Mouse (Mus musculus): Measurements from ENCODE around the gene Tln1. TPM values are rescaled to one million over a fixed set of nuclear protein-coding genes. Genes with fewer than 3 reads are reported as not detected.
A peak's percentile ranks its signal among the peaks of the same experiment; 100 is the strongest.

Tln1 gene
- polyA plus RNA-seq, 1 experiment from 2014 or later: 60.4 TPM

DNA sequence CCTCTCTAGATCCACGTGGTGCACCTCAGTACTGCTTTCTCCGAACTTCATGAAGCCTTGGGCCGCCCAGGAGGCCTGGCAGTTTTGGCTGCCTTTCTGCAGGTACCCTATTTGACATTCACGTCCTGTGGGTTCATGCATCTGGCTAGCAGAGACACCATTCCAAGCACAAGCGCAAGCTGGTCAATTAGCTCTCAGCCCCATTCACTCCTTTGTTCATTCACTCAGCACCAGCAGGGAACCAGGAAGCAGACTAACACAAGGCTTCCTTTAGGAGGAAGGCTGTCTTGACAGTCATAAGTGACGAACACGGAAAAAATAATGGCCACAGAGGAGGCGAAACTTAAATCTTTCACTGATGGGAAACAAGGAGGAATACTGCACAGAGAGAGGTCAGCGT, 53.4 kb downstream of the Tln1 start:
- Histone ChIP-seq H3K4me3 (ENCODE audit: low read depth, low read length) (no peak overlapping the region), H3K36me3 (ENCODE audit: control insufficient read depth, insufficient read depth, low read length) (no peaks in the 10 kb centered on the region), H3K9me3 (ENCODE audit: control insufficient read depth, low read length) (no peaks in the 10 kb centered on the region), H3K9ac (ENCODE audit: low read depth, low read length) (no peak overlapping the region), H3K4me2 (replicated peaks; ENCODE audit: low read depth, low read length) (peak overlapping the region; percentile 48; the same call in 1 of the 2 replicates), H3K4me1 (replicated peaks; ENCODE audit: control insufficient read depth, insufficient read depth, low read length) (0 out of 2 replicates have a peak, but pooled peaks cover 4% of the 10 kb centered on the region), H3K27me3 (ENCODE audit: control insufficient read depth, insufficient read depth, low read length) (peaks cover 4% of the 10 kb centered on the region; the same call in 1 of the 2 replicates), H3K27ac (ENCODE audit: low read depth, low read length) (no peak overlapping the region)
- ATAC-seq (ENCODE audit: low FRiP score) (no peak), DNase-seq (ENCODE audit: low spot score) (no peak)
- WGBS: 23% methylated on average over 9 of the region's 9 CpGs

DNA sequence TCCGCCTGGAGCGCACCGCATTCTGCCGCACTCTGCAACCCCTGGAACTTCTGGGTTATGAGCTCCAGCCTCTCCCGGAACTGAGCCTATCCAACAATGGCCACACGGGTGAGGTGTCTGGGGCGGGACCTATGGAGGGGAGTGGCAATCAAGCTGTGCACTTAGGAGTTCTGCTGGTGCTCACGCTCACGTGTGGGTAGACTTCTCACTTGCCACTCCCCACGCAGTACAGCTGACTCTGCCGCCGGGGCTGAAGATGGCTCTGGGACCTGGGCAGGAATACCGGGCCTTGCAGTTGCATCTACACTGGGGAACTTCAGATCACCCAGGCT, 53.9 kb downstream of the Tln1 start:
- peak; percentile 45 for DNase-seq (ENCODE audit: low spot score)
- H3K27me3 ChIP-seq (ENCODE audit: control insufficient read depth, insufficient read depth, low read length): peaks cover 4% of the 10 kb centered on the region; the same call in 1 of the 2 replicates
- 10% methylated on average over 13 of the region's 13 CpGs for WGBS
- H3K4me2 ChIP-seq (replicated peaks; ENCODE audit: low read depth, low read length): peak overlapping the region; percentile 48
- H3K27ac ChIP-seq (ENCODE audit: low read depth, low read length): no peak overlapping the region
- H3K4me1 ChIP-seq (replicated peaks; ENCODE audit: control insufficient read depth, insufficient read depth, low read length): 0 out of 2 replicates have a peak, but pooled peaks cover 4% of the 10 kb centered on the region
- H3K4me3 ChIP-seq (ENCODE audit: low read depth, low read length): peak overlapping the region; percentile 19
- H3K36me3 ChIP-seq (ENCODE audit: control insufficient read depth, insufficient read depth, low read length): no peaks in the 10 kb centered on the region
- peak; percentile 43; the same call in 1 of the 2 replicates for ATAC-seq (ENCODE audit: low FRiP score)
- no peaks in the 10 kb centered on the region for H3K9me3 ChIP-seq (ENCODE audit: control insufficient read depth, low read length)
- H3K9ac ChIP-seq (ENCODE audit: low read depth, low read length): peak overlapping the region; percentile 44; the same call in 1 of the 2 replicates

DNA sequence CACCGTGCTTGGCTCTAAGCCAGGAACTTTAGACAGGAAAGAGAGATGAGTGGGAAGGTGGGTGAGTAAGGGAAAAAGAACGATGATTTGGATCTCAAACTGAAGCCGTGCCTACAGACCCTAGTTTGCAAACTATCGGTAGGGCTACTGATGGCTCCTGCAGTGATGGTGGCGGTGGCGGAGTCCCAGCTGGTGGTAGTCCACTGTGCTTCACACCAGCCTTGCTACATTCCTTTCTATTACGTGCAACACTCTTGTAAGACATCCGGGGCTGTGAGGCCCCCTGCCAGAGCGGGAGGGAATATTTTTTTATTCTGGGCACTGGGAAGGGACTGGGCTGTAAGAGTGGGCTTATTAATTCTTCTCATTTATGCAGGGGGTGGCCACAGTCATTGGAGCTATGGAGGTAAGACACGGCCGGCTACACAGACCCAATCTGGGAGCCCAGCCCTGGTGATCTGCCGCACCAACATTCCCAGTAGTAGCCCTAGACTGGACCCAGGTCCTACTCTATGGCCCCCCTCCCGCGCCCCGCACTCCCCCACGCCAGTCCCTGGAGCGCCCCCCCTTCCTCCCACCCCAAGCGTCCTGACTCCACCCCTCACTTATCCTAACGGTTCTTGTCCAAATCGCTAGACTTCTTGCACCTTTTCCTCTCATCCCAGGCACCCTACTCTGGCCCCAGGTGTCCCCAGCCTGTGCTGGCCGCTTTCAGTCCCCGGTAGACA, 54.4 kb downstream of the Tln1 start:
- peak overlapping the region; percentile 48 for H3K4me2 ChIP-seq (replicated peaks; ENCODE audit: low read depth, low read length)
- H3K27me3 ChIP-seq (ENCODE audit: control insufficient read depth, insufficient read depth, low read length): peaks cover 4% of the 10 kb centered on the region; the same call in 1 of the 2 replicates
- no peaks in the 10 kb centered on the region for H3K36me3 ChIP-seq (ENCODE audit: control insufficient read depth, insufficient read depth, low read length)
- 0 out of 2 replicates have a peak, but pooled peaks cover 4% of the 10 kb centered on the region for H3K4me1 ChIP-seq (replicated peaks; ENCODE audit: control insufficient read depth, insufficient read depth, low read length)
- H3K4me3 ChIP-seq (ENCODE audit: low read depth, low read length): peak overlapping the region; percentile 19
- no peaks in the 10 kb centered on the region for H3K9me3 ChIP-seq (ENCODE audit: control insufficient read depth, low read length)
- WGBS: 9% methylated on average over 21 of the region's 22 CpGs
- ATAC-seq (ENCODE audit: low FRiP score): peak; percentile 27; the same call in 1 of the 2 replicates
- no peak for DNase-seq (ENCODE audit: low spot score)
- H3K9ac ChIP-seq (ENCODE audit: low read depth, low read length): peak overlapping the region; percentile 44; the same call in 1 of the 2 replicates
- no peak overlapping the region for H3K27ac ChIP-seq (ENCODE audit: low read depth, low read length)

DNA sequence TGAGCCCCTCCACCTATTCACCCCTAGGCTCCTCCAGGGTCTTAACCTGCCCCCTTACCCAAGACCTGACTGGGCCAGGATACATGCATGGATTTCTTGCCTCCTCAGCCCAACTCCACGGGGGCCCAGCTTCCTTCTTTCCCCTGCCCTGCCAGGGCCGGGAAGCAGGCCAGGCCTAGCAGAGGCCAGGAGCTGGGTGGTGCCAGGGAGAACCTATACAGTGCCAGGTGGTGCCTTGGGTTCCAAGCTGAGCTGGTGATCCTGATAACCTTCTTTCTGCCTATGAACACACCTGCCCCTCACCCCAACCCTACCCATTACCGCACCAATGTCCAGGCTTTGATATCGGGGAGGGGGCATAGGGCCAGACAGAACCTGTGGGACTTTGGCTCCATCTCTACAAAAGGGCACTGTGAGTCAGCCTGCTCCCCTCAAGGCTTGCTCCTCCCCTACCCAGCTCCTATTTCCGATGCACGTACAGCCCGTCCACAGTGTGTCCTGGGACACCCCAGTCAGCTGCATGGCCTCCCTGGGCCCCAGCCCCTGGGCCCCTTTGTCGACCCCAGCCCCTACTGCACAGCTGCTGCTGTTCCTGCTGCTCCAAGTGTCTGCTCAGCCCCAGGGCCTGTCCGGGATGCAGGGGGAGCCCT, 55.8 kb downstream of the Tln1 start, which contains the start of gene Car9:
Gene Car9, plus strand, starts transcription at position 431 of the 650 bp plus-strand sequence.
- ATAC-seq (ENCODE audit: low FRiP score): no peak
- Histone ChIP-seq H3K4me2 (replicated peaks; ENCODE audit: low read depth, low read length) (no peak within 1 kb of the TSS), H3K27me3 (ENCODE audit: control insufficient read depth, insufficient read depth, low read length) (peaks cover 4% of the 10 kb centered on the region; the same call in 1 of the 2 replicates)

DNA sequence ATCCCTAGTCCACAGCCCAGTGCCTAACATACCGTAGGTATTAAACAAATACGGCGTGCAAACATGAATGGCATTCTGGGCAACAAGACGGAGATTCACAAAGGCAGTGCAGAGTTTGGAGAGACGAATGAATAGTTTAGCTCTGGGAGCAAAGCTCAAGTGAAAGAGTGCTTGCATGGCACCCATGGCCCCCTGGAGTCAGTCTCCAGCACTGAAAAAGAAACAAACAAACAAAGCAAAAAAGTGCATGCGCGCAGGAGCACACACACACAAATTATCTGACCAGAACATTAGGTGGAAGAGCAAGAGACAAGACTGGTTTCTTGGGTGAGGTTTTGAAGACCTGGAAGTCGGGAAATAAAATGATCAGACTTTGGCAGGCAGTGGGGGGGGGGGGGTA, 56.4 kb downstream of the Tln1 start:
- Histone ChIP-seq H3K36me3 (ENCODE audit: control insufficient read depth, insufficient read depth, low read length) (no peaks in the 10 kb centered on the region), H3K4me3 (ENCODE audit: low read depth, low read length) (no peak overlapping the region), H3K9ac (ENCODE audit: low read depth, low read length) (no peak overlapping the region), H3K4me2 (replicated peaks; ENCODE audit: low read depth, low read length) (no peak overlapping the region), H3K27ac (ENCODE audit: low read depth, low read length) (no peak overlapping the region), H3K4me1 (replicated peaks; ENCODE audit: control insufficient read depth, insufficient read depth, low read length) (0 out of 2 replicates have a peak, but pooled peaks cover 4% of the 10 kb centered on the region), H3K9me3 (ENCODE audit: control insufficient read depth, low read length) (no peaks in the 10 kb centered on the region), H3K27me3 (ENCODE audit: control insufficient read depth, insufficient read depth, low read length) (peaks cover 4% of the 10 kb centered on the region; the same call in 1 of the 2 replicates)
- DNase-seq (ENCODE audit: low spot score): no peak
- ATAC-seq (ENCODE audit: low FRiP score): no peak
- 73% methylated on average over 8 of the region's 8 CpGs for WGBS

More for the DNA sequence above, 55.8 kb downstream of the Tln1 start, which contains the start of gene Car9:
- Histone ChIP-seq H3K4me3 (ENCODE audit: low read depth, low read length) (no peak within 1 kb of the TSS), H3K4me1 (replicated peaks; ENCODE audit: control insufficient read depth, insufficient read depth, low read length) (0 out of 2 replicates have a peak, but pooled peaks cover 4% of the 10 kb centered on the region), H3K27ac (ENCODE audit: low read depth, low read length) (no peak within 1 kb of the TSS), H3K9me3 (ENCODE audit: control insufficient read depth, low read length) (no peaks in the 10 kb centered on the region), H3K9ac (ENCODE audit: low read depth, low read length) (no peak within 1 kb of the TSS), H3K36me3 (ENCODE audit: control insufficient read depth, insufficient read depth, low read length) (no peaks in the 10 kb centered on the region)
- DNase-seq (ENCODE audit: low spot score): no peak
- 60% methylated on average over 9 of the region's 9 CpGs for WGBS

DNA sequence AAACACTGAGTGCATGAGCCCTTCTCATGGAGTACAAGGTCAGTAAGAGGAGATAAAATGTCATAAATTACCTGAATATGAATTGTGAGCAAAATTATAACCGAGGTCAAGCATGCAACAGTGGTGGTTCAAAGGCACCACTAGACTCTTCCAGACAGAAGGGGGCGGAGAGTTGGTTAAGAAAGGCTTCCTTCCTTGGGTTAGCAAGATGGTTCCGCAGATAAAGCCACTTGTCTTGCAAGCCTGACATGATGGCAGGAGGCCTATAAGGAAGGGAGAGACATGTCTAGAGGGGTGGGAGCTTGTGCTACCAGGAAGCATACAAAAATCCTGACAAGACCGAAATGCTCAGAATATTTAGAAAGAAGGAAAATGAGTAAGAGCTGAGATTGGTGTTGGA, 58.2 kb downstream of the Tln1 start:
- Histone ChIP-seq H3K27me3 (ENCODE audit: control insufficient read depth, insufficient read depth, low read length) (peaks cover 4% of the 10 kb centered on the region; the same call in 1 of the 2 replicates), H3K4me3 (ENCODE audit: low read depth, low read length) (no peak overlapping the region), H3K36me3 (ENCODE audit: control insufficient read depth, insufficient read depth, low read length) (no peaks in the 10 kb centered on the region), H3K4me2 (replicated peaks; ENCODE audit: low read depth, low read length) (no peak overlapping the region), H3K9ac (ENCODE audit: low read depth, low read length) (no peak overlapping the region), H3K4me1 (replicated peaks; ENCODE audit: control insufficient read depth, insufficient read depth, low read length) (0 out of 2 replicates have a peak, but pooled peaks cover 4% of the 10 kb centered on the region), H3K9me3 (ENCODE audit: control insufficient read depth, low read length) (no peaks in the 10 kb centered on the region), H3K27ac (ENCODE audit: low read depth, low read length) (no peak overlapping the region)
- ATAC-seq (ENCODE audit: low FRiP score) (no peak), DNase-seq (ENCODE audit: low spot score) (no peak)
- WGBS: 85% methylated on average over 4 of the region's 4 CpGs

DNA sequence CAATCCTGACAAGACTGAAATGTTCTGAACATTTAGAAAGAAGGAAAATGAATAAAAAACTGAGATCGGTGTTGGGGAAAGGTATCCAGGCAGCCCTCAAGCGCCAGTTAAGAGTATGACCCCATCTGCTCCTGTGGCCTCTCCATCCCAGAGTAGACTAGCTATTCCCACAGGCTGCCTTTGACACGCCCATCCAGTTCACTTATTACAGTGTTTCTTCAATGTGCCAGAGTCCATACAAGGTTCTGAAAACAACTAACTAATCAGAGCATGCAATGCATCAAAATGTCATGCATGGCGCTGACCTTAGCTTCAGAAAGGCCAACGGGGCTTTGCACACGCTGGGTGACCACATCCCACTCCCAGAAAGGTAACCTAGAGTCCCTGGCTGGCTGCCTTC, 59.0 kb downstream of the Tln1 start:
- 0 out of 2 replicates have a peak, but pooled peaks cover 5% of the 10 kb centered on the region for H3K4me1 ChIP-seq (replicated peaks; ENCODE audit: control insufficient read depth, insufficient read depth, low read length)
- H3K9me3 ChIP-seq (ENCODE audit: control insufficient read depth, low read length): no peaks in the 10 kb centered on the region
- H3K27ac ChIP-seq (ENCODE audit: low read depth, low read length): no peak overlapping the region
- no peak overlapping the region for H3K4me3 ChIP-seq (ENCODE audit: low read depth, low read length)
- no peak overlapping the region for H3K9ac ChIP-seq (ENCODE audit: low read depth, low read length)
- ATAC-seq (ENCODE audit: low FRiP score) (no peak), DNase-seq (ENCODE audit: low spot score) (no peak)
- WGBS: 79% methylated on average over 6 of the region's 6 CpGs
- H3K36me3 ChIP-seq (ENCODE audit: control insufficient read depth, insufficient read depth, low read length): no peaks in the 10 kb centered on the region
- H3K27me3 ChIP-seq (ENCODE audit: control insufficient read depth, insufficient read depth, low read length): peaks cover 4% of the 10 kb centered on the region; the same call in 1 of the 2 replicates
- no peak overlapping the region for H3K4me2 ChIP-seq (replicated peaks; ENCODE audit: low read depth, low read length)

DNA sequence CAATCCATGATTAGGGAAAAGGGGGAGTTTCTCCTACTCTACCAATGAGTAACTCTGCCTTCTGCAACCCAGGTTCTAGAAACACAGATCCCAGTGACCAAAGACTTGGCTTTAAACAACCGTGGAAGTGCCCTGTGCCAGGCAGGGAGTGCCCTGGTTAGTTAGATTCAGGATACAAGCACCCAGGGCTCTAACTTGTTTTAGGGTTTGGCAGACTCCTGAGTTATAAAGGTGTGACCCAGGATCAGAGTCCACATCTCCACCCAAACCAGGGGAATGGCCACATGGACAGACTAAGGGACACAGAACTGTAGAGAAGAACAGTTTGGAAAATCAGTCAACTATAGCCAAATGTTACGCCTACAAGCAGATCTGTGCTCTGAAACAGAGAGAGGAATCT, 59.5 kb downstream of the Tln1 start:
- Histone ChIP-seq H3K9me3 (ENCODE audit: control insufficient read depth, low read length) (no peaks in the 10 kb centered on the region), H3K27ac (ENCODE audit: low read depth, low read length) (no peak overlapping the region)
- DNase-seq (ENCODE audit: low spot score): no peak

More for the DNA sequence above, 59.5 kb downstream of the Tln1 start:
- H3K36me3 ChIP-seq (ENCODE audit: control insufficient read depth, insufficient read depth, low read length): no peaks in the 10 kb centered on the region
- H3K4me1 ChIP-seq (replicated peaks; ENCODE audit: control insufficient read depth, insufficient read depth, low read length): 0 out of 2 replicates have a peak, but pooled peaks cover 5% of the 10 kb centered on the region
- WGBS: 78% methylated on average over 2 of the region's 2 CpGs
- H3K4me2 ChIP-seq (replicated peaks; ENCODE audit: low read depth, low read length): no peak overlapping the region
- no peak overlapping the region for H3K4me3 ChIP-seq (ENCODE audit: low read depth, low read length)
- no peak for ATAC-seq (ENCODE audit: low FRiP score)
- peaks cover 4% of the 10 kb centered on the region; the same call in 1 of the 2 replicates for H3K27me3 ChIP-seq (ENCODE audit: control insufficient read depth, insufficient read depth, low read length)
- H3K9ac ChIP-seq (ENCODE audit: low read depth, low read length): no peak overlapping the region
